Mouse (Mus musculus) stomach, adult 2 months (tissue): ENCODE measurements around the gene Azin2. TPM values are rescaled to one million over a fixed set of nuclear protein-coding genes. Genes with fewer than 3 reads are reported as not detected.

Experiments used
- polyA plus RNA-seq: library from polyadenylated mRNA; depleted of rRNA; stranded (reverse); fragments of >200 nt; gene quantifications from 2 replicates; pipeline ENCODE4 v1.2.3, GENCODE M21; 2012; rRNA removed

Azin2 gene
- 3.3 and 5.9 TPM in 2 replicates for polyA plus RNA-seq

DNA sequence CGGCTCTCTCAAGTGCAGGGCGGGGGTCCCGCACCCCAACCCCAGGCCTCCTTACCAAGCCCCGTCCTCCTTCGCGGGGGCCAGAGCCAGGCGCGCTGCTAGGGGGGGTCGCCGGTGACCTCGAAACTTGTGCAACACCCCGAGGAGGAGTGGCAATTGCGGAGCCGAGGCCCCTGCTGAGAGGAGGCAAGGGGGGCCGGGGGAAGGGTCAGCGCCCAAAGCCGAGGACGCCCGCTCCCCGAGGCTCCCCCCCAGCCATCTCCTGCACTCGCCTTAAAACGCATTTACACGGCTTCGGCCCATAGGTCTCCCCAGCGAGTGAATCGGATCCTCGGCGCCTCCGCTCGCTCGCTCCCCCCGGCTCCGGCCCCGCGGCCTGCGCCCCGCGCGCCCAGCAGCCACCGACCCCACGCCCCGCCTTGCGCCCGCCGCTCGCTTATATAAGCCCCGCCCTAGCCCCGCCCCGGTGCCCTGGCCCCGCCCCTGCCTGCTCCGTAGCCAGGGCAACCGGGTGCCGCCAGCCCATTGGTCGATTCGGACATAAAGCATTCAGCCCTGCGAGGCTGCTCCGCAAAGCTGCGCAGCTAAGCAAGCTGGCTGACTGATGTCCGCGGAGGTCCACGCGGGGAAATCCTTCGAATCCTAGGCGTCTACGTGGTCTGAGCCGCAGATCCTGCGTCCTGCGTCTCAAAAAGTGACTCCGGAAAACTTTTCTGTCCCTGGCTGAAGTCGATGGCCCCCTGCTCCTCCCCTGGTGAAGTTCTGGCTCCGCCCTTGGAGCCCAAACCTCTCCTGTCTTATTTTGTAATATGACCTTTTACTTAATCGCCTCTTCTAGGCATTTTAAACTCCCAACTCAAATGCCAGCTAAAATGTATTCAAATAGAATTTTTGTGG is at the start of gene Azin2:
Azin2 (minus strand) TSS at position 414 of the 897 bp plus-strand sequence.

DNA sequence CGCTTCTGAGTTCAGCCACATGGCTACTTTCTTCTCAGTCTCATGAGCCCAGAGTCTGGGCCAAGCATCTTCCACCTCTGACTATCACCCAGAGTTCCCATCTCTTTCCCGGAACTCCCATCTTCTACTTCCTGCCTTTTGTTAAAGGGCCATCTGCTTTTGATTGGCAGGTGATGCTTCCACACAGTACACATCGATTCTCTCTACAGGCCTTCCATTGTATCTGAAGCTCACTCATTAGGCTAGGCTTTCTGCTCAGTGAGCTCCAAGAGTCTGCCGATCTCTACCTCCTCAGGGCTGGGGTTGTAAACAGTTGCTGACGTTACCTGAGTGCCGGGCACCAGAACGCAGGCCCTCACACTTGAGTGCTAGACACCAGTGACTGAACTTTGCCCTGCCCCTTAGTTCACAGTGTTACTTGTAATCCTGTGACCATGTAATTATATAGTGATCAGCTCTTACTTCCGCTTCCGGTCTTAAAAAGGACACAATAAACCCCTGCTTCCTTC is 29.3 kb upstream of the Azin2 start, which contains the start of gene Ak2:
Ak2 (plus strand) TSS at position 459 of the 509 bp plus-strand sequence.

GRCm38 (mm10) chr4:128883379-128883781 is 78.9 kb downstream of the Azin2 start, which contains the start of gene Trim62:
Trim62 (plus strand) TSS chr4:128883580.

Other genes starting within 250 kb of the Azin2 start
- gene A3galt2, start 207.1 kb downstream of the Azin2 start, polyA plus RNA-seq: 0.05 and 0.08 TPM in 2 replicates
- gene Zfp362, start 156.4 kb downstream of the Azin2 start, polyA plus RNA-seq: 14.1 and 14.8 TPM in 2 replicates
- 4.4 and 6.1 TPM in 2 replicates for gene Trim62, start 78.9 kb downstream of the Azin2 start, polyA plus RNA-seq
- gene Ak2, start 29.5 kb upstream of the Azin2 start, polyA plus RNA-seq: 22.8 and 23.1 TPM in 2 replicates
- gene Rnf19b, start 95.8 kb upstream of the Azin2 start, polyA plus RNA-seq: 39.0 and 55.2 TPM in 2 replicates
- gene Tmem54, start 143.1 kb upstream of the Azin2 start, polyA plus RNA-seq: 228 and 321 TPM in 2 replicates
- 0.04 and 0.23 TPM in 2 replicates for gene Hpca, start 159.6 kb upstream of the Azin2 start, polyA plus RNA-seq
- gene Fndc5, start 174.6 kb upstream of the Azin2 start, polyA plus RNA-seq: 0.85 and 1.00 TPM in 2 replicates
- 0.94 and 2.8 TPM in 2 replicates for gene S100pbp, start 227.3 kb upstream of the Azin2 start, polyA plus RNA-seq
- 3.2 and 5.9 TPM in 2 replicates for gene Yars, start 227.3 kb upstream of the Azin2 start, polyA plus RNA-seq